Mouse (Mus musculus) heart, postnatal 14 days (tissue): Measurements from ENCODE around the gene Dupd1. TPM values are rescaled to one million over a fixed set of nuclear protein-coding genes. Genes with fewer than 3 reads are reported as not detected.

Experiments used
- DNase-seq, 2 experiments: peaks; one replicate each; pipeline ENCODE4 v3.0.0; 2021 to 2022
- intact Hi-C: fragments of 180-260 bp; cut with DNase I; formaldehyde crosslinking; loops from one replicate; pipeline ENCODE4 v1.15.1; 2025
- long read RNA-seq, 2 experiments: library from polyadenylated mRNA; stranded (forward); transcript quantifications; one replicate each; pipeline ENCODE4 v2.0.0; 2021
- total RNA-seq, 2 experiments: library from RNA; stranded (reverse); gene quantifications; 2 replicates each; pipeline ENCODE4 v1.2.3; 2021

Dupd1 gene
- under 1 TPM in 1 of 2 experiments, not detected in 1; 0.26 TPM for total RNA-seq
- long read RNA-seq, experiment 1, result 0 reads
- long read RNA-seq, experiment 2, result 0 reads

DNA sequence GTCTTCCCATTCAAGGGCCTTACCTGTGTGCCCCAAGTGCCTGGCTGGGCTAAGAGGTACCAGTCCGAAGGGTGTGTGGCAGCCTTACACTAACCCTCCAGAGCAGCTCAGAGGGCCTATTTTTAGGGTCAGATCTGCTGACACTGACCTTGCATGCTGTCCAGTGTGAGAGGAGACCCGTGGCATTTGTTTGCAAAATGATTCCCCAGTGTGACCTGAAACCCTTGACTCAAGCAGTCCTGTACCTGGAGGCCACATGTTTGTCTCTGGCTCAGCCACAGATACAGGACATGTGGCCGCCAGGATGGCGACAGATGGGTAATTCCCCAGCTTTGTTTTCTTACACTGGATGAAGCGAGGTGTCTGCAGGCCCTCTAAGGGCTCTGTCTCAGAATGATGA lies at the start of gene Dupd1:
Gene Dupd1, minus strand, starts transcription at position 91 of the 400 bp plus-strand sequence.
- intact Hi-C loops, result no loop called here

DNA sequence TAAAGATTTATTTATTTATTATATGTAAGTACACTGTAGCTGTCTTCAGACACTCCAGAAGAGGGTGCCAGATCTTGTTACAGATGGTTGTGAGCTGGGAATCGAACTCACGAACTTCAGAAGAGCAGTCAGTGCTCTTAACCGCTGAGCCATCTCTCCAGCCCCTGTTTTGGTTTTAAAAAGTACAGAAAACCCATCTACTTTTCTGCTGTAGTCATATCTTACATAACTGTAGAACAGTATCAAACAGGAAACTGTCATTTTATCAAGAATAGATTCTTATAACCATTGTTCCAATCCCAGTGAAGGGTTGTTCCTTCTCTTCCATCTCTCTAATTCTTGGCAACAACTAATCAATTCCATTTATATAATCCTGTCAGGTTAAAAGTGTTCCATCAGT lies 49.4 kb upstream of the Dupd1 start:
- intact Hi-C loops, result no loop called here
- DNase-seq, result no peak

More for the DNA sequence above, at the start of gene Dupd1:
- DNase-seq, result no peak

- no peak for DNase-seq
- intact Hi-C loops, result no loop called here
Observed at GRCm38 (mm10) chr14:21761560-21761959, 47.2 kb upstream of the Dupd1 start.

DNA sequence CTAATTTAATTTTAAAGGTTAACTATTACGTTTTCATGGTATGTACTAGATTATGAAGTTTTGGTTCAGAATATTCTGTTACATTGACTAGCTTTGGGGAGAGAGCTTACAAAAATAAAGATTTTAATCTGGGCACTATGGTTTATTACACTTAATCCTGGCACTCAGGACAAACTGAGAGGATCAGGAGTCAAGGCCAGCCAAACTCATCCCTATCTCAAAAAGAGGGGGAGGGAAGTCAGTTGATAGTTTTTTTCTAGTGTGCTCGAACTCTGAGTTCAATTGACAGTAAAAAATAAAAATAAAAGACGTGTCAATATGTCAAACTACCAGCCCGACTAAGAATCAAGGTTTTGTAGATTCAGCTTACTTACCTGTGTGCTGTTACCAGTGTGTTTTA lies 39.0 kb upstream of the Dupd1 start:
- no peak for DNase-seq
- intact Hi-C loops, result loop anchor here (5.0 kb wide), 2 partner anchors 79 to 94 kb away; partner anchors contain the start of gene Comtd1

DNA sequence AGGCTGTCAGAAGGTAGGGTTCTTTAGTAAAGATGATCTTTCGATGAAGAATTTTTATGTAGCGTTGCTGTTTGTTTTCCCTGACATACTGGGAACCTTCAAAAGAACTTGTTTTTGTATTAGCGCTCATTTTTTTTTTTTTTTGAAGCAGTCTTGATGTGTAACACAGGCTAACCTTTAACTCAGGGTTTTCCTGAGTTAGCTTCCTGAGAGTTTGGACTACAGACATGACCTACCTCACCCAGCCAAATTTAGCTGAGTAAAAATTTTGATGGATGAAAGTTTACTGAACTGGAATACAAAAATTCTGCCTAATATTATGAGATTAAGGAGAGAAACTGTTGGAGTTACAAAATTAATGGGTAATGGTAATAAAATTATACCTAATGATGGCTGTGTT lies 38.0 kb upstream of the Dupd1 start:
- no peak for DNase-seq
- intact Hi-C loops, result loop anchor here (5.0 kb wide), 2 partner anchors 80 to 95 kb away; partner anchors contain the start of gene Comtd1

DNA sequence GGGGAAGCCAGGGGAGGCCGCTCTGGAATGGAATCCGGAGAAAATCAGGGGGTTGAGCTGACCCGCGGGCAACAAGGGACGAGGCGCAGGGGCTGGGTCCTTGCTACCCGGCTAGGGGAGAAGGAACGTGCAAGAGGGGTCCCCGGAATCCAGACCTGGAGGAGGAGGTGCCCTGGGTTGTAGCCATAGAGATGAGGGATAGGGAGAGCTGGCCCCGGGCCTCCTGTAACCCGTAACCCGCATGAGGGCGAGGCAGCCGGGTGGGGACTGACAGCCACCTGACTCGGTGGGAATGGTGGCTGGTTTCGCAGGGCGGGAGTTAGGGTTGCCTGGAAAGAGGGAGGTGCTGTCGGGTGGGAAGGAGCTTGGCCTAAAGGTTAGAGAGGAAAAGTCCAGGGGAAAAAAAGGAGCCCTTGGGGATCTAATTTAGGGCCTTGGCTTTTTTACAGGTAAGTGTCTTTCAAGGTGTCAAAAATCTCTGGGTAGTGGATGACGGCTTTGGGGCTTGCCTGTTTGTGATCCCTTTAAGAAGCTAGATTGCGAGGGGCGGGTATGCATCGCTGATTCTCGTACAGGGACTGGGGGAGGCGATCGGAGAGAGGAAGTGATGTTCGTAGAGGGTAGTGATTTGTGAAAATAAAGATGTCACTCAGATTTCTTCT lies 36.6 kb upstream of the Dupd1 start, which contains the start of gene Dusp13:
Gene Dusp13, minus strand, starts transcription at position 301 of the 662 bp plus-strand sequence.
- intact Hi-C loops, result loop anchor here (5.0 kb wide), 2 partner anchors 81 to 96 kb away; partner anchors contain the start of gene Comtd1
- peak; percentile 64 to 67 for DNase-seq

GRCm38 (mm10) chr14:21750008-21750880 lies 35.9 kb upstream of the Dupd1 start, which contains the start of gene Samd8:
Samd8 (plus strand) TSS chr14:21750531.
- intact Hi-C loops, result loop anchor here (5.0 kb wide), 2 partner anchors 82 to 97 kb away; partner anchors contain the start of gene Comtd1
- DNase-seq, result peak; percentile 87 to 90

DNA sequence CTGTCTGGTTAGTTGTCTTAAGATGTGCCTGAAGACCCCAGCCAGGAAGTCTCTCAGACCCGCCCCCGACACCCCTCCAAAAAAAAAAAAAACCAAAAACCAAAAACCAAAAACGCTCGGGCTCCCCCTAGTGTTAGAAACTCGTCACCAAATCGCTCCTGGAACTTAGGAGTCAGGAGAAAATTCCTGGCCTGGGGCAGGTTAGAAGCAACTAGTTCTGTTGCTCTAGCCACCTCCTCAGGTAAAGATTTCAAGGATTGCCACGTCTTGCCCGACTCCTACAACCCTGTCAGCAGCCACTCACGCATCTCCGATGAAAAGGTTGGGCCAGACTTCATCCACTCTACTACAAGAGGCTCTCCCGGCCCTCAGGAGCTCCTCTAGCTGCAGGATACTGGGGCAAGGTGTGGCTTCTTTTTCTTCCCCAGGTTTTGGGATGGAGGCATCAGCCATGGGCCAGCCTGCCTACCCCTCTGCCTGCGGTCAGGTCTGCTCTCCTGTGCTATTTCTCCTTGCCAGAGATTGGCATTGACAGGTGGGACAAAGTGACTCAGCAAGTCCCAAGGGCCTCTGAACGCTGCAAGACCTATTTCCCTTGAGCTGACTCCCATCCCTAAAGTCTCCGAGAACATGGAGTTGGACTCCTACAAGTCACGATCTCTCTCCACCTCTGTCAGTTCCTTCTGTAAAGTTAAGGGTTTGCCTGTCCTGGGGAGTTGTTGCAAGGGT lies 33.9 kb upstream of the Dupd1 start:
- DNase-seq, result peak; percentile 48 to 73
- intact Hi-C loops, result loop anchor here (10.0 kb wide), 1 partner anchor 254 kb away; no protein-coding TSS in a partner anchor

- DNase-seq, result no peak
- intact Hi-C loops, result loop anchor here (10.0 kb wide), 1 partner anchor 253 kb away; no protein-coding TSS in a partner anchor
Observed at GRCm38 (mm10) chr14:21747436-21748141, 33.2 kb upstream of the Dupd1 start.

DNA sequence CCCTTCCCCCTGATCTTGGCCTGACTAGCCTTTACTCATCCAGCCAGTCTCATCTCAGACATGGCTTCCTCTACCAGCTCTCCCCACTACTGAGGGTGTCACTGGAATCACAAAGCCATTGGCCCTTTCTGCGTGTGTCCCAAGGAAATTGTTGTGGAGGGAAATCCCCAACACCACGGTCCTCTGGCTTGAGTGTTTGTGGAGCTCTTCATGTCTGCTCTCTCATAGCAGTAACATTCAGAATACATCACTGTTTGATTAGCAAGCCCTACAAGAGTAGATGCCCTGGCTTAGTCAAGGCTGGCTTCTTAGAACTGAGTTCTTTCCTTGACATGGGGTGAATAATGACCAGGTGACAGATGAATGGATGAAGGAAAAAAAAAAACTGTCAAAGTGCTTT lies 32.5 kb upstream of the Dupd1 start:
- intact Hi-C loops, result loop anchor here (10.0 kb wide), 1 partner anchor 252 kb away; no protein-coding TSS in a partner anchor
- no peak for DNase-seq

DNA sequence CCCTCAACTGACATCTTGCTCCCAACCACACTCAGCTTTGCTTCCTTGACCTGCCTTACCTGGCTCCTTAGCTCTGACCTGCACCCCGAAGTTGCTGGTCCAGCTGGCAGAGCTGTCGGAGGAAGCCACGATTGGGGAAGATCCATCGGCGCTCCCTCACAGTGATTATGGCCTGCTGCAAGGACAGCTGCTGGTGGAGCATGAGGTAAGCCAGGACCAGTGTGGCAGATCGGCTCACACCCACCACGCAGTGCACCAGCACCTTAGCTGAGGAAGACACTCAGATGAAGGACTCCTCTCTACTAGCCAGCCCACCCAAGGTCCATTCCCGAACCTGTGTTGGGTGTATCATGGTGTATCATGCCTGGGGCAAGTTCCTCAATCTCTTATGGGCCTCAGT lies 31.9 kb upstream of the Dupd1 start:
- intact Hi-C loops, result loop anchor here (10.0 kb wide), 1 partner anchor 251 kb away; no protein-coding TSS in a partner anchor
- DNase-seq, result no peak

DNA sequence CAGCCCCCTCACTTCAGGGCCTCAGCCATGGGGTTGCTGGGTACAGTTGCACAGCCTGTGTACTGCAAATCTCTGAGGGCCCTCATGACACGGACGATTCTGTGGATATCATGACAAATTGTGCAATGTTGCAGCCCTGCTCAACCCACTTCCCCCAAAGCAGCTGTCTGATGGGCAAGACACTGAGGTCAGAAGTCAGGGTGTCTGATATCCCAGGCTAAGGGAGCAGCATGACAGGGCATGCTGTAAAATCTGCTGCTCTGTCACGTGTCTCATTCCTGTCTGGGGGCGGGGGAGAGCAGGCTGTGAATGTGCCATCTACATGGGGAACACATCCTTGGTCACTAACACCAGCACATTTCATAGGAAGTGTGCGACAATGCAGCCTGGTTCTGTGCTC lies 30.8 kb upstream of the Dupd1 start:
- intact Hi-C loops, result loop anchor here (10.0 kb wide), 1 partner anchor 250 kb away; no protein-coding TSS in a partner anchor
- no peak for DNase-seq

DNA sequence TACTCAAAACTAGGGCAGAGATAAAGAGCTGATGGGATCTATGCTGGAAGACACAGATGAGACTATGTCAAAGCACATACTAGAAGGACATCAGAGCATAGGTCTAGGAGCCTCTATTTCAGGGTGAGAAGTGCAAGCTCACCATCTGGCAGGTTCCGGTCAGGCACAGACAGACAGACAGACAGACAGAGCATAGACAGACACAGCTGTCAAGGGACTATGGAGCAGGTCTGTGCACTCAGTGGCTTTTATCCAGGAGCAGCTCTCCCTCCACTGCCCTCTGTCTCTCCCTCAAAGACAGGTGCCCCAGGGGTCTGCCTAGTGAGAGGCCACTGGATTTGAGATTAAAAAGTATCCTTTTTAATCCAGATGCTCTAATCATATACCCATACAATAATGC lies 29.8 kb upstream of the Dupd1 start:
- no peak for DNase-seq
- intact Hi-C loops, result loop anchor here (5.0 to 10.0 kb wide), 4 partner anchors 47 to 622 kb away; no protein-coding TSS in a partner anchor

DNA sequence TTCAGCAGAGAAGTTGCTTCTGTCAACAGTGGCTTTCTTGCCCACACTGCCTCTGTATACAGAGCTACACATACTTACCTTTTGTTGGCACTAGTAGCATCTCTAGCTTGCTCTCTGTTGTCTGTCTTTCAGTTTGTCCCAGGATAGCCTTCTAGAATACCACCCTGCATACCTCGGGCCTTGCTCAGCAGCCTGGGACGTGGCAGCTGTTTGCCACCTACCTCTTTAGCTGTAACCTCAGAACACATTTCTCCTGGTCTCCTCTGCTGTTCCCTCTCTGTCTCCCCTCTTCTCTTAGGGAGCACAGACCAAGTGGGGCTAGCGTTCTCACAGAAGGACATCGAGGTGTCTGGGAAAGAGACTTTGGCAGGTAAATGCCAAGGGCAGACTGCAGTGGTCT lies 28.1 kb upstream of the Dupd1 start:
- DNase-seq, result no peak
- intact Hi-C loops, result loop anchor here (1.0 to 10.0 kb wide), 6 partner anchors 45 to 620 kb away; no protein-coding TSS in a partner anchor

DNA sequence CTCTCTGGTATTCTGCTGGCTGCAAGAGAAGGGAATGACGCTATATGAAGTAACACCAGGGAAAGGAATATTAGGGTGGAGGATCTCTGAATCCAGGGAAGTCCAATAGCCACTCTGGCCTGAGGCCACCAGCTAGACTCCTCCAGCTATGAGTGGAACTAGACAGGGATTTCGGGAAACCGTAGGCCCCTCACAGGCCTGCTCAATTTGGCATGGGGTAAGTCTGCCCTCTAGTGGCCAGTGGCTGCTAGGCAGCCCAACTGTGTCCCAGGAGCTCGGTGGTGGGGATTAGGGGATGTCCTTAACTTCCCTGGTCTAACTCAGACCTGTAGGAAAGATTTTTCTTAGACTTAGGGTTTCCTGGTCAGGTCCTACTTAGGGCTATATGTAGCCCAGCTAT lies 27.4 kb upstream of the Dupd1 start:
- peak; percentile 81 to 92 for DNase-seq

DNA sequence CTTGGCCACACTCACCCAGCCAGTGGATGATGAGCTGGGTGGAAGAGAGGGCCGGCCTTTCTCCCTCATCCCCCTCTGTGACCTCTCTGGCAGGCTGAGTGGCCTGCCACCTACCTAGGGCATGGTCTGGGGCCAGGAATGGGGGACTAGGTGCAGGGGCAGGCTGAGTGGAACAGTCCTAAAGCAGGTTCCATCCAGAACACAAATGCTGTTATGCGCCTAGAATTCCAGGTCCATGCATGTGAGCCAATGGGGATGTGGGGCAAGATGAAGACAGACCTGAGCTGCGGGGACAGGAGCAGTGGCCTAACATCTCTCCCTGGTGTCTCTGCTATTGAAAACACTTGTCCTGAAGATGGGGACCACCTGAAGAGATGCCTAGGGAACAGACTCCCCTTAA lies 26.9 kb upstream of the Dupd1 start:
- no peak for DNase-seq
- intact Hi-C loops, result loop anchor here (5.0 to 10.0 kb wide), 4 partner anchors 44 to 619 kb away; no protein-coding TSS in a partner anchor

More for the DNA sequence above, 27.4 kb upstream of the Dupd1 start:
- intact Hi-C loops, result loop anchor here (1.0 to 10.0 kb wide), 6 partner anchors 44 to 619 kb away; no protein-coding TSS in a partner anchor

- intact Hi-C loops, result loop anchor here (5.0 to 10.0 kb wide), 4 partner anchors 43 to 618 kb away; no protein-coding TSS in a partner anchor
- no peak for DNase-seq
Observed at GRCm38 (mm10) chr14:21740345-21740744, 26.0 kb upstream of the Dupd1 start.

DNA sequence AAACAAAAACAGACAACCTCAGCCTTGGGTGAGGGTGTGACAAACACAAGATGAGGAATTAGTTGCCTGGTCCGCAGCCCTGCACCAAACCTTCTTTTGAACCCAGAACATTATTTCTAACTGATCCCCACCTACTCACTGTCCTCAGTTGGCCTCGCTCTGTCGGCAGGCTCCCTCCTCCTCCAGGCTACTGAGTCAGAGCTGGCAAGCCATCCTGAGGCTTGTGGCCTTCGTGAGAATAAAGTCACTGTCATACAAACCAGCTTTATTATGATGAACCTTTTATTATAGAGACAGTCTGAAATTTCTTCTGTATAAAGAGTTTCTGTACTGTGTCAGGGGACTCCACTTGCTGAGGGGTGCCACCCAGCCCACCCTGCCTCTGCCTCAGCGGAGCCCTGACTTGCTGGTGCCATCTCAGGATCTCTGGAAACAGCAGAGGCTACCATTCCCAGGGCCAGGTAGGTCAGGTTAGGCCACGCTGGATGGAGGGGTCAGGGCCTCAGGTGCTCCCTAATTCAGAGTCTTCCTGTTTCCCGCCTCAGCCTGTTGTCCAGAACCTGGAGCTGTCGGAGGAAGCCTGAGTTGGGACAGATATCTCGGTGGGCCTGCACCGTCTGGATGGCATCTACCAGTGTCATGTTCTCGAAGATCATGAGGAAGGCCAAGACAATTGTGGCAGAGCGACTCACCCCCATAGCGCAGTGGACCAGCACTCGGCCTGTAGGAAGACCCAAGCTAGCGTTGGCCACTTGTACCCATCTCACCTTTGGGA lies 18.9 kb upstream of the Dupd1 start:
- DNase-seq, result no peak
- intact Hi-C loops, result no loop called here
